Mouse (Mus musculus): Measurements from ENCODE around the gene Spink2. TPM values are rescaled to one million over a fixed set of nuclear protein-coding genes. Genes with fewer than 3 reads are reported as not detected.

Gene Spink2
- polyA plus RNA-seq, 1 experiment from 2014 or later, result 0.29 TPM

- ATAC-seq (replicated peaks; ENCODE audit: low FRiP score) (no peak), DNase-seq (ENCODE audit: low spot score) (no peak)
- Histone ChIP-seq H3K4me2 (no peak overlapping the region), H3K4me1 (replicated peaks; ENCODE audit: control insufficient read depth, insufficient read depth, low read length) (no peaks in the 10 kb centered on the region), H3K4me3 (ENCODE audit: low read depth, low read length) (no peak overlapping the region), H3K9me3 (ENCODE audit: control insufficient read depth, low read length) (no peaks in the 10 kb centered on the region), H3K27ac (ENCODE audit: low read depth, low read length) (no peak overlapping the region), H3K27me3 (replicated peaks; ENCODE audit: control insufficient read depth, insufficient read depth, low read length) (no peaks in the 10 kb centered on the region), H3K9ac (ENCODE audit: low read depth, low read length) (no peak overlapping the region), H3K36me3 (ENCODE audit: control insufficient read depth, insufficient read depth, low read length) (no peaks in the 10 kb centered on the region)
- 77% methylated on average over 22 of the region's 22 CpGs for WGBS
These were observed 43.8 kb downstream of the Spink2 start for GRCm38 (mm10) chr5:77167306-77167945.

DNA sequence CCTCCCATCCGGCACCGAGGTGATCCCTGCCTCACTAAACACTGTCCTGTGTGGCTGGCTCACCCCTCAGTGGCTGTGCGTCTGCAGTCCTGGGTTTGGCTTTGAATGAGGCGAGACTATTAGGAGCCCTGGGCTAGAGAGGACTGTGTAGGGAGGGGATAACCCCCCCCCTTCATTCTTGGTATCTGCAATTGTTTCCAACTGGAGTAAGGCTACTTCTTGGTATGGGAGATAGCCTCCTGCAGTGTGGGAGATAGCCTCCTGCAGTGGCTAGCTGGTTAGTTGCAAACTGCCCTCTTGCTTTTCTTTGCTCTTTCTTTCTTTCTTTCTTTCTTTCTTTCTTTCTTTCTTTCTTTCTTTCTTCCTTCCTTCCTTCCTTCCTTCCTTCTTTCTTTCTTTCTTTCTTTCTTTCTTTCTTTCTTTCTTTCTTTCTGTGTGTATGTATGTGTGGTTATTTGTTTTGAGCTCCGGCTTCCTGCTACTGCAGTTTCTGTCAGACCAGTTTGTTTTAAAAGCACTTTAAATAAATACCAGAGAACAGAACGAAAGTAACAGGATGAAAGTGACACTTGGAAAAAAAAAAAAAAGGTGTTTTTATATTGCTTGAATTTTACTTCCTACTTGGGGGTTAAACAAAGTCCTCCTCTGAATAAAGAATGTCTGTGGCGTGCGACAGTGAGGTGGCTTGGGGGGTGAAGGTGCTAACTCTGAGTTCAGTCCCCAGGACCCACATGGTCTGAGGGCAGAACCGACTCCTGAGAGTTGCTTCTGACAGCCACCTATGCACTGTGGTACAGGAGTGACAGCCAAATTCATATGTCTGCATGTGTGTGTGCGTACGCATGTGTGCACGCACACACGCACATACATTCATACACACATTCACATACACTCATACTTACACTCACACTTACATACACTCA lies 45.3 kb downstream of the Spink2 start:
- 65% methylated on average over 13 of the region's 13 CpGs for WGBS
- Histone ChIP-seq H3K9me3 (ENCODE audit: control insufficient read depth, low read length) (no peaks in the 10 kb centered on the region), H3K36me3 (ENCODE audit: control insufficient read depth, insufficient read depth, low read length) (no peaks in the 10 kb centered on the region), H3K4me2 (no peak overlapping the region), H3K27ac (ENCODE audit: low read depth, low read length) (no peak overlapping the region), H3K4me1 (replicated peaks; ENCODE audit: control insufficient read depth, insufficient read depth, low read length) (no peaks in the 10 kb centered on the region), H3K27me3 (replicated peaks; ENCODE audit: control insufficient read depth, insufficient read depth, low read length) (no peaks in the 10 kb centered on the region), H3K4me3 (ENCODE audit: low read depth, low read length) (no peak overlapping the region), H3K9ac (ENCODE audit: low read depth, low read length) (no peak overlapping the region)
- DNase-seq (ENCODE audit: low spot score) (no peak), ATAC-seq (replicated peaks; ENCODE audit: low FRiP score) (no peak)

DNA sequence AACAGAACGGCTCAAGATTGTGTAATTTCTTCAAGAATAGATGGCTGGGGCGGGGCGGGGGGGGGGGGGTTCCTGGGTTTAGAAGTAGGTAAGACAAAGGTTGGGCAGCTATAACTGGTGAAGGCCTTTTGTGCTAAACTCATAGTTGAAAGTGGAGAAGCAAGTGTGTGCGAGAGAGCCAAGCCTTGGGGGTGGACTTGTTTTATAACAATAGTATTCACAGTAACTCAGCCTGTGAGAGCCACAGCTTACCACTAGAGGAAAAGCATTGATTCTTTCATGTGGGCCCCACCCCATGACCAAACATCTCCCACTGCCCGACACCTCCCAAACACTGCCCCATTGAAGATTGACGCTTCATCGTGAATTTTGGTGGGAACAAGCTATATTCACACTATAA lies 47.7 kb downstream of the Spink2 start:
- H3K36me3 ChIP-seq (ENCODE audit: control insufficient read depth, insufficient read depth, low read length), result no peaks in the 10 kb centered on the region
- ATAC-seq (replicated peaks; ENCODE audit: low FRiP score), result no peak
- H3K4me2 ChIP-seq, result no peak overlapping the region
- no peak overlapping the region for H3K9ac ChIP-seq (ENCODE audit: low read depth, low read length)
- no peak overlapping the region for H3K27ac ChIP-seq (ENCODE audit: low read depth, low read length)
- WGBS, result 78% methylated on average over 7 of the region's 7 CpGs
- no peak overlapping the region for H3K4me3 ChIP-seq (ENCODE audit: low read depth, low read length)
- H3K4me1 ChIP-seq (replicated peaks; ENCODE audit: control insufficient read depth, insufficient read depth, low read length), result no peaks in the 10 kb centered on the region
- no peaks in the 10 kb centered on the region for H3K9me3 ChIP-seq (ENCODE audit: control insufficient read depth, low read length)
- DNase-seq (ENCODE audit: low spot score), result no peak
- H3K27me3 ChIP-seq (replicated peaks; ENCODE audit: control insufficient read depth, insufficient read depth, low read length), result no peaks in the 10 kb centered on the region

GRCm38 (mm10) chr5:77162566-77162965 lies 48.7 kb downstream of the Spink2 start:
- ATAC-seq (replicated peaks; ENCODE audit: low FRiP score), result no peak
- WGBS, result 80% methylated on average over 3 of the region's 3 CpGs

GRCm38 (mm10) chr5:77157777-77158540 lies 53.3 kb downstream of the Spink2 start:
- no peaks in the 10 kb centered on the region for H3K4me1 ChIP-seq (replicated peaks; ENCODE audit: control insufficient read depth, insufficient read depth, low read length)
- H3K27me3 ChIP-seq (replicated peaks; ENCODE audit: control insufficient read depth, insufficient read depth, low read length), result no peaks in the 10 kb centered on the region
- WGBS, result 45% methylated on average over 14 of the region's 14 CpGs
- H3K27ac ChIP-seq (ENCODE audit: low read depth, low read length), result no peak overlapping the region
- H3K9me3 ChIP-seq (ENCODE audit: control insufficient read depth, low read length), result no peaks in the 10 kb centered on the region
- no peaks in the 10 kb centered on the region for H3K36me3 ChIP-seq (ENCODE audit: control insufficient read depth, insufficient read depth, low read length)
- H3K4me2 ChIP-seq, result no peak overlapping the region
- DNase-seq (ENCODE audit: low spot score), result no peak
- no peak overlapping the region for H3K9ac ChIP-seq (ENCODE audit: low read depth, low read length)
- no peak for ATAC-seq (replicated peaks; ENCODE audit: low FRiP score)
- H3K4me3 ChIP-seq (ENCODE audit: low read depth, low read length), result no peak overlapping the region

More at GRCm38 (mm10) chr5:77162566-77162965, 48.7 kb downstream of the Spink2 start:
- Histone ChIP-seq H3K4me1 (replicated peaks; ENCODE audit: control insufficient read depth, insufficient read depth, low read length) (no peaks in the 10 kb centered on the region), H3K27ac (ENCODE audit: low read depth, low read length) (no peak overlapping the region), H3K27me3 (replicated peaks; ENCODE audit: control insufficient read depth, insufficient read depth, low read length) (no peaks in the 10 kb centered on the region), H3K4me3 (ENCODE audit: low read depth, low read length) (no peak overlapping the region), H3K36me3 (ENCODE audit: control insufficient read depth, insufficient read depth, low read length) (no peaks in the 10 kb centered on the region), H3K9ac (ENCODE audit: low read depth, low read length) (no peak overlapping the region), H3K9me3 (ENCODE audit: control insufficient read depth, low read length) (no peaks in the 10 kb centered on the region), H3K4me2 (no peak overlapping the region)
- DNase-seq (ENCODE audit: low spot score), result no peak

- H3K4me3 ChIP-seq (ENCODE audit: low read depth, low read length), result no peak overlapping the region
- H3K4me2 ChIP-seq, result no peak overlapping the region
- no peak overlapping the region for H3K9ac ChIP-seq (ENCODE audit: low read depth, low read length)
- H3K27me3 ChIP-seq (replicated peaks; ENCODE audit: control insufficient read depth, insufficient read depth, low read length), result no peaks in the 10 kb centered on the region
- no peak for DNase-seq (ENCODE audit: low spot score)
- H3K4me1 ChIP-seq (replicated peaks; ENCODE audit: control insufficient read depth, insufficient read depth, low read length), result no peaks in the 10 kb centered on the region
- H3K36me3 ChIP-seq (ENCODE audit: control insufficient read depth, insufficient read depth, low read length), result no peaks in the 10 kb centered on the region
- no peaks in the 10 kb centered on the region for H3K9me3 ChIP-seq (ENCODE audit: control insufficient read depth, low read length)
- no peak overlapping the region for H3K27ac ChIP-seq (ENCODE audit: low read depth, low read length)
- no peak for ATAC-seq (replicated peaks; ENCODE audit: low FRiP score)
- WGBS, result 80% methylated on average over 5 of the region's 5 CpGs
These were observed 54.3 kb downstream of the Spink2 start for GRCm38 (mm10) chr5:77156938-77157337.

DNA sequence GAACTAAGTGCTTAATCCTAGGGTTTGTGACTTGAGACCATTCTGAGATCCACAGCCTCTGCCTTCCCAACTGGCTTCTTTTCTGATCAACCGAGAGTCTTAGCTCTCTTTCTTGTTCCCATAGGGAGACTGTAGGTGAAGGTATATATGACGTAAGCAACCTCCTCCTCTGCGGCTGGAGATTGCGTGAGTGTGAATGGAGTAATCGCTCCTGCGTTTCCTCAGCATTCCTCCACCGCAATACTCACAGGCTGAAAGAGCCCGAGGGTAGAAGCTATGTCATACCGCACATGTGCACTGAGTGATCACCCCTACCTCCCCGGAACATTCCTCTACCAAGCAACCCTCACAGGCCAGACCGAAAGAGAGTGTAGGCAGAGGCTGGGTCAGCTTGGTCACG lies 55.7 kb downstream of the Spink2 start:
- no peak for DNase-seq (ENCODE audit: low spot score)
- H3K4me2 ChIP-seq, result no peak overlapping the region
- no peak overlapping the region for H3K27ac ChIP-seq (ENCODE audit: low read depth, low read length)
- H3K9me3 ChIP-seq (ENCODE audit: control insufficient read depth, low read length), result no peaks in the 10 kb centered on the region
- no peak overlapping the region for H3K4me3 ChIP-seq (ENCODE audit: low read depth, low read length)
- no peak overlapping the region for H3K9ac ChIP-seq (ENCODE audit: low read depth, low read length)
- H3K4me1 ChIP-seq (replicated peaks; ENCODE audit: control insufficient read depth, insufficient read depth, low read length), result peaks cover 8% of the 10 kb centered on the region; the same call in 1 of the 2 replicates
- ATAC-seq (replicated peaks; ENCODE audit: low FRiP score), result no peak
- H3K36me3 ChIP-seq (ENCODE audit: control insufficient read depth, insufficient read depth, low read length), result no peaks in the 10 kb centered on the region
- H3K27me3 ChIP-seq (replicated peaks; ENCODE audit: control insufficient read depth, insufficient read depth, low read length), result no peaks in the 10 kb centered on the region
- WGBS, result 86% methylated on average over 12 of the region's 12 CpGs
